Mouse (Mus musculus): Measurements from ENCODE around the gene Olfr1369-ps1.
A peak's percentile ranks its signal among the peaks of the same experiment; 100 is the strongest.
"Not testable (repeated sequence)": the region's sequence is repeated elsewhere in the genome, so short reads cannot be mapped to it uniquely, and the experiment has no call there.

Olfr1369-ps1 gene

DNA sequence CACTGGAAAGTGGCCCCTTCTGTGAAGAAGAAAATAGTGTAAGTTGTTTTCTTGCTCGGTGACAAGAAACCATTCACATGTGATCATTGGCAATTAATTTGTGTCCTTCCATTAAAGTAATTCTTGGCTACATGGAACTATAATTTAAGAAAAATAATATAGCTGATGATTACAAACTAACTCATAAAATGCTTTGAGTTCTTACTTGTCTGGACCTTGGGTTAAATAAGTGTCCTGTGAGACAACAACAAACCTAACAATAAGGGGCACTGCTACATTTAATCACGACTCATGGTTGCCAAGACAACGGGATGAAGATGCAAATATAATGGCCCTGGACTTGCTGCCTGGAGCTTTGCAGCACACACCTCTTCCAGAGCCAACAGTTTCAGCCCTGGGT, at the start of gene Olfr1369-ps1:
TSS of gene Olfr1369-ps1 (plus strand) at position 301 of the 400 bp plus-strand sequence.
- not testable (repeated sequence) for DNase-seq

DNA sequence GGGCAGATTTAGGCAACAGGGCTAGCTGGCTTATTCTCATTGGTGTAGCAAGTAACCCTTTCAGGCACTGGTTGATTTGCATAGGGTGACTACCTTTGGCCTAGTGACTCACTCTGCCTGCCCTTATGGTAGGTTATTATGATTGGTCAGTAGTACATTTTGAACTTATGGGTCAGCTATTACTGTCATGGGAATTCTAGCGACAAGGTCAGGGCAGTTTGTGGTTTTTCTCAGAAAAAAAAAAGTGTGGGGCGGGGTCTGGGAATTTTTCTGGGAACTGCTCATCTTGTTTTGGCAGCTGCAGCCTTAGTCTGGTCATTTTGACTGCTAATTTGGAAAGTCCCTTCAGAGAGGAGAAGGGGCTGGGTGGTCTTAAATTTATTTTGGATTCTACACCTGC, 45.3 kb upstream of the Olfr1369-ps1 start:
- no peak for DNase-seq

DNA sequence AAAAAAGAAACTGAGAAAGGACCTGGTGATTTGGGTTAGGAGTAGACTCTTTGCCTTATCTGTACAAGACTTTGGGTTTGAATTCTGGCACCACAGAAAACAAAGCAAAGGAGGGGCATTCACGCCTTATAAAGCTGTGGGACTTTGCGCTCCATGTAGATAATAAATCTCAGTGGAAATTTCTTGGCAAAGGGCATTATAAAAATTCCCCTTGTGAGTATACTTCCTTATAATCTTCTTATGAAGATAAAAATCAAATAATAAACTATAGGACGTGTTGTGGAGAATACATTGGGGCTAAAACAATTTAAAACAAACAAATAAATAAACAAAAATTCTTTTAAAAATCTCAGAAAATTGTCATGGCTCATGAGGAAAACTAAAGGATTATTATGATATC, 36.4 kb upstream of the Olfr1369-ps1 start, which contains the start of gene Olfr1370:
TSS of gene Olfr1370 (minus strand) at position 101 of the 400 bp plus-strand sequence.
- no peak for DNase-seq

DNA sequence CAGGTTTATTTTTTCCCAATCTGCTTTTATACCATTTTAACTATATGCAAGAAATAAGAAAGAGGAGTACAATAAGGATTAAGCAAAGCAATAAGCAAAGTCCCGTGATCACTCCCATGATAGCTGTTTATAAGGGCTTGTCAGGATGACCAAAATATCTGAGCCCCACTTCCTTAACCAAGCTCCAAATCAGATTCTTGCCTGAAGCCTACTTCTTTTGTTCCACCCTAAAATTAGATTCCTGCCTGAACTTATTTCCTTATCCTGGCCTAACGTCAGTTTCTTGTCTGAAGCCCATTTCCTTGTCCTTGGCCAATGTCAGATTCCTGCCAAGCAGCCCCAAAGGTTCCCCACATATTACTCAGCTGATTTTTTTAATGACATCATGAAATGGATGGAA, 28.6 kb upstream of the Olfr1369-ps1 start:
- DNase-seq, result no peak

DNA sequence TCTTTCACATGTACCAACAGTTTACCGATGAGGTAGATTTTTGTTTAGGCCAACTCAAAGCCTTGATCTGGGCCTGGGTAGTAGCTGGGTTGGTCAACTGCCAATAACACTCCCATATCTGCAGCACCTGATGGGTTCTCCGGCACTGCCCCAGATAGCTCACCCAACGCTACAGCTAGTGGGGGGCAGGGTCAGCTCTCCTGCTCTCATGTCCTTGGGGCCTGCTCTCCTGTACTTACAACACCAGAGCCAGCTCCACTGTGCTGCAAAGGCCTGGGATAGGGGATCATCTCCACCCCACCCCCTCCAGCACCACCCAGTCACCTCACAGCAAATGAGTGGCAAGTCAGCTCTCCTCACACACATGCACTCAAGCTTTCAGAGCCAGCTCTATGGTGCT, 1.5 kb upstream of the Olfr1369-ps1 start:
- DNase-seq, result no peak

DNA sequence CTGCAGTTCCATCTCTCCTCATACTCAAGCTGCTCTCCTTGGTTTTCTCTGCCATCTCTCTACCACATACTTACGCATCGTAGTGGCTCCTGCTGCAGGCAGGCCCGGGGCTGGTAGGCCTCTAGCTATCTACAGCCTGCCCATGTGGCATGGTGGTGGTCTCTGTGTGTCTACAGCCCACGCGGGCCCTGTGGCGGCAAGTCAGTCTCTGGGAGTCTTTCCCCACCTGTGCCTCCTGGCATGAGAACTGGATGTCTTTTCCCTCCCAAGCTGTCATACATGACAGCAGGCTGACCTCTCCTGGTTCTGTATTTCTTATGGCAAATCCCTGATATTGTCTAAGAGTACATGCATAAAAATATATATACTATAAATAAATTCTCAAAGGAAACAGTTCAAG, 842 bp upstream of the Olfr1369-ps1 start:
- DNase-seq, result no peak

DNA sequence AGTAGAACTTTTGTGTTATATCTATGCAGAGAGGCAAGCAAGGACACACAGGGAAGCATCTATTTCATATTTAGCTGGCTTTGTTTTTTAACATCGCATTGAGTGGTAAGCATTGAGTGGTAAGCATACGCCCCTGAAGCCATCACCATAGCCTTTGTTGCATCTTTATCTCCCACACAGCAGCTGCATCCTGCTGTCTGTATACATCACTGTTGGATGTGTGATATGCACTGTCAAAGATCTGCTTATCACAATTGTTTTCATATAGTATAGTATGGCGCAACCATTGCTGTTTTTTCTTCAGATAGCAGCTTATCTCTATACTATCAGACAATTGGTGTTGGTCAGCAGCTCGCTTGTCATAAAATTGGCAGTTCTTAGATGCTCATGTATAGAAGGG, 2.8 kb downstream of the Olfr1369-ps1 start:
- DNase-seq, result no peak

DNA sequence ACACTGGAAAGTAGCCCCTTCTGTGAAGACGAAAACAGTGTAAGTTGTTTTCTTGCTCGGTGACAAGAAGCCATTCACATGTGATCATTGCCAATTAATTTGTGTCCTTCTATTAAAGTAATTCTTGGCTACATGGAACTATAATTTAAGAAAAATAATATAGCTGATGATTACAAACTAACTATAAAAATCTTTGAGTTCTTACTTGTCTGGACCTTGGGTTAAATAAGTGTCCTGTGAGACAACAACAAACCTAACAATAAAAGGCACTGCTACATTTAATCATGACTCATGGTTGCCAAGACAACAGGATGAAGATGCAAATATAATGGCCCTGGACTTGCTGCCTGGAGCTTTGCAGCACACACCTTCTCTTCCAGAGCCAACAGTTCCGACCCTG, 18.1 kb downstream of the Olfr1369-ps1 start, which contains the start of gene Olfr263:
TSS of gene Olfr263 (plus strand) at position 301 of the 400 bp plus-strand sequence.
- DNase-seq, result not testable (repeated sequence)

DNA sequence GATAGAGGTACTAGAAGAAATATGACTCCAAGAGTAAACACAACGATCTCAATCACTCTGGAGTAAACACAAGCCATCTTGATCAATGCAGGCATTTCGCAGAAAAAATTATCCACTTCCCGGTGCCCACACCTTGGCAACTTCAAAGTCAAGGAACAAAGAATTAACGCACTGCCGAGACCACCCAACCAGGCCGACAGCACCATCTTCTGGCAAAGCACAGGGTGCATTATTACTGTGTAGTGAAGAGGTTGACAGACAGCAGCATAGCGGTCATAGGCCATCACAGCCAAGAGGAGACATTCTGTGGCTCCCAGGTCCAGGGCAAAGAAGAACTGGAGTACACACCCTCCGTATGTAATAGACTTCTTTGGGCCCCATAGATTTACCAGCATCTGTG, 31.1 kb downstream of the Olfr1369-ps1 start:
- no peak for DNase-seq

DNA sequence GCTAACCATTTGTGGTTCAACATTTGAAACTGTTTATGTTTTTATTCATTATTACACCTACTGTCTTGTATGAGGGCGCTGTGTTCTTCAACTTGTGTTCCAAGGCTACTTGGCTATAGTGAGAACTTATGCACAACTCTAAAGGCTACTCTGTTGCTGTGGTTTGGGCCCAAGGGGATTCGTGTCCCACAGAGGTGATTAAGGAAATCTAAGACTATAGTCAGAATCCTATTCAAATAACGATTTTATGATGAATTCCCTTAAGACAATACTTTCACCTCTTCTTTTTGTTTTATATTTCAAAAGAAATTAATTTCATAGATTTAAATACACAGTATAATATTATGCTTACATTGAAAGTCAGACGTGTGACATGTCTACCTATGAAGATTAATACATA, 34.5 kb downstream of the Olfr1369-ps1 start, which contains the start of gene Olfr1368:
TSS of gene Olfr1368 (minus strand) at position 101 of the 400 bp plus-strand sequence.
- no peak for DNase-seq

DNA sequence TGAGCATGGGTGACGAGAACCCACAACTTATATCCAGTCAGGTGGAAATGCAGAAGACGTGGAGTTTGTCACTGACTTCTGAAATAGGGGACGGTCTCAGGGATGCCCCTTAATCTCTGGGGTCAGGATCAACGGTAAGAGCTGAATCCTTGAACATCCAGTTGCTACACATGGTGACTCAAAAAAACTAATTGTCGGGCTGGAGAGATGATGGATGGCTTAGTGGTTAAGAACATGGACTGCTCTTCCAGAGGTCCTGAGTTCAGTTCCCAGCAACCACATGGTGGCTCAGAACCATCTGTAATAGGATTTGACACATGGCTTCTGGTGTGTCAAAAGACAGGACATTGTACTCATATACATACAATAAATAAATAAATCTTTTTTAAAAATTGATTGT, 44.6 kb downstream of the Olfr1369-ps1 start:
- no peak for DNase-seq

DNA sequence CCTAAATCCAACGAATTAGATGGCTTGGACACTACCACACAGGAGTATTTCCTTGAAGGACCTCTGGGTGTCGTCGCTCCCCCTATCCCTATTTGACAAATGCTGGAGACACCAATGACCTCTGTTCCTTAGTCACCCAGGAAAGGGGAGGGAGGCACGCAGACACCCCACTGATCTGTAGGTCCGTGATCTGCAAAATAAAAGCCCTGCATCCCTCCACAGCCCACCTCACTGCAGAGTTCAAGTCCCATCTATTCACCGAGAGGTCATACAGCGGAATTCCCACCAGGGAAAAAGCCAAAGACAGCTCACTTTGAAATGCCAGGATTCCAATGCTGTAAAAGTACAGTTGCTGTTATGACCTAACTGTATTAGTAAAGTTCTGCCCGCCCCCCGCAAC, 46.8 kb downstream of the Olfr1369-ps1 start:
- no peak for DNase-seq

DNA sequence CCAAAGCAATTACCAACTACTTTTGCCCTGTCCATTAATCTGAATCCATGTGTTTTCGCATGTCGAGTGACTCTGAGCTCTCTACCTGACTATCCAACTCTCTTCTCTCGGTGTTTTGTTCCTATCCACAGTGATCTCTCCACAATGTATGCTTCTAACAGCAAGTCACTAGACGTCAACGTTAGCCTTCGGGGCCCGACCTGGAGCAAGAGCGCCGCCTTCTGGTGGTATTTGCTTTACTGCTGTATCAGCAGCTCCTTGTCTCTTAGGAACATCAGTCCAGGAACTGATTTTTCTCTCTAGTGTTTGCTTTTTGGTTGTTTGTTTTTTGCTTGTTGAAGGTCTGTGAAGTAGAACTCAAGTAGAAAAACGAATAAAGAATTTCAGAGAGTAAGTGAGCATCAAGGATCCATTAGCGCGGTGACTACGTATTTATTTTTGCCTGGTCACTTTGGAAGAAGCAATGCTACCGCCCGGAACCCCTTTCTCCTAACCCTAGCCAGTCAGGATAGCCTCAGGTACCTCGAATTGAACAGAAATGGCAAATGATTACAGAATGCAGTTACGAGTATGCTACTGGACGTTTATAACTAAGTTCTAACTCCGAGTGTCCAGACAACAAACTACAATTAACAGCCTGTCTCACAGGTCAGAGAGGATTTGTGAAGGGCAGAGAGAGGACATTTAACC, 47.6 kb downstream of the Olfr1369-ps1 start:
- peak; percentile 89 to 91 for DNase-seq

DNA sequence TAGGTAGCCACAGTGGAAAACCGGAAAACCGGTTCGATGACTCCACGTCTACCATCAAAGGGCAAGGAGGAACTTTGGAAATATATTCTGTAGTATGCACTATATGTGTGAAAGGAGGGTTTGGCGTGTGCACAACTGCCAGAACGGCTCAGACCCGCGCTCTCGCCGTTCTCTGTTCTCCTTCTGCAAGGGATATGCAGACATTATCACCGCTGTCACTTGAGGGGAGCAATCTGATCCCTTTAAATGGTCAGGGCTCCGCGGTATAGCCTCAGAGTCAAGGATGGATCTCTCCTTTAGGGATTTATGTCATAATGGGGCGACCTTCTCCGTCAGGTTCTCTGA, 48.2 kb downstream of the Olfr1369-ps1 start:
- peak in 1 of 2 experiments; percentile 39 for DNase-seq

DNA sequence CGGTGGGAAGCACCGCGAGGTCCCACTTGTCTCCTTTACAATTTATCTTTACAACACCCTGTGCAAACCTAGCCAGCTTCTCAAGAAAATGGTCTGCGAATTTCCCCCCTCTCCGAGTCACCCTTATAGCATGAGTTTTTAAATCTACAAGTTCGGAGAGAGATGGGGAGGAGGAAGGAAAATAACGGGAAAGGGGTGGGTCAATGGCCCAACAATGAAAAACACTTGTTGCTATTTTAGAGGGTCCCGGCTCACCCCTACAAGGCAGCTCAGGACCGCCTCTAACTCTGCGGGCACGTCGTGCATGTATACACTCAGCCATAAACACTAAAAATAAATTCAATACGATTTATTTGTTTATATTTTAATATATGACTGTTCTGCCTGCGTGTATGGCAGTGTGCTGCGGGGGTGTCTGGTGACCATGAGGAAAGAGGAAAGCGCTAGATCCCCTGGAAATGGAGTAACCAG, 48.8 kb downstream of the Olfr1369-ps1 start:
- DNase-seq, result peak in 1 of 2 experiments; percentile 24

DNA sequence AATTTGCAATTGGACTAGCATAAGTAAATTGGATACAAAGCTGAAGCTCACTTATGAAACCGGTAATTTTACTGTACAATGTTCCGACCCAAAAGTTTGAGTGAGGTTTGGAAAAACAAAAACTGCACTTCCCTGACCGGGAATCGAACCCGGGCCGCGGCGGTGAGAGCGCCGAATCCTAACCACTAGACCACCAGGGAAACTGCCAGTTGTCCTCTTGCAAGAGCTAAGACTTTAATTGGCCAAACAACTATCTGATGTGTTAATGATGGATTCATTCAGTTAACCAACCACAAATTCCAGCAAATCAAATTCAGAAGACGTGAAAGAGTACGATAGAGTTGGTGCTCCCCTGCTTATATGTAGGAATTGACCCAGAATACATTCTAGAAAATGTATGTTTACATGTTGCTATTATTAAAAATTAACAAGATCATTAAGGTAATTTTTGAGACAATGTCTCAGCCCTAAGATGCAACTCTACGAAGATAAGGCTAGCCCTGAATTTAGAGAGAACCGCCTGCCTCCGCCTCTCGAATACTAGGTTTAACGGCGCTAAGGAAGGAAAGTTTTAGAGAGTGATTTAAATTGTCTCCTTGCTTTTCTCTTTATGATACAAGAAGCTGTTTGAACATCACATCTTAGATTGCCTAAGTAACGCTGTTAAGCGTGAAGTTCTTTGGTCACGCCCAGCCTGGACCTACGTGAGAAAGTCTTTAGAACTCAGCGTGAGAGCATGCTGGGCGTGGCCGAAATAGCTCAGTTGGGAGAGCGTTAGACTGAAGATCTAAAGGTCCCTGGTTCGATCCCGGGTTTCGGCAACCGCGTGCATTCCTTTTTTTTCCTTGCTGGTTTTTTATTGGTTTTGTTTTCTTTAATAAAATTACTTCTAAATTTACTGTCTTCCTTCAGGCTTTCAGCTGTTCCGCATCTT, 49.6 kb downstream of the Olfr1369-ps1 start:
- peak; percentile 82 to 92 for DNase-seq

DNA sequence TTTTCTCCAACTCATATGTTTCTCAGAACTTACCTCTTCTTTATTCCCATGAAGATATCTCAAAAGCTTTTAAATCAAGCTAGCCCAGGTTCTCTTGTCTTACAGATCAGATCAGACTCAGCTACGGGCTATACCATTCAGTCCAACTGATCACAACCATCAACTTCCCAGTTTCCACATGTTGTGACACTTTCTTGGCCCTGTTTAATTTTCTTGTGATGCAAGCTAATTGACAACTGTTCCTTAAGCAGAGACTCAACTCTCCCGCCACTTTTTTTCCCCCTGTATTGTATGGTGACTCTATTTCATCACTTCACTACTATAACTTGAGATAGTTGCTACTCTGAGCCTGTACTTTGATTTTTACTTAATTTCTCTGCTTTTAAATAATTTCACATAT, 50.3 kb downstream of the Olfr1369-ps1 start:
- DNase-seq, result no peak

DNA sequence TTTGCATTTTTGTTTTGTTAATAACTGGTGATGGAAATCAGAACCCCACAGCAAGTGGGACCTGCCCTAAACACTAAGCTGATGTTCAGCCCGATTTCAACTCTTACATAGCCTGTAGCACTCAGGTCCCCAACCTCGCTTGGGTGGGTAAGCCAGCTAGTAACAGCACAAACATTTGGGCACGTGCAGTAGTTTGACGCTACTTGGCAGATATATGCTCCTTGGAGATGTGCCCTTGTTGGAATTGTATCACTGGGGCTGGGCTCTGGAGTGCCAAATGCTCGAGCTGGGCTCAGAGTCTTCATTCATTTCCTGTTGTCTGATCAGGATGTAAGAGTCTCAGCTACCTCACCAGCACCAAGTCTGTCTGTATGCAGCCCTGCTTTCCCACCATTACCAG, 51.3 kb downstream of the Olfr1369-ps1 start:
- no peak for DNase-seq

DNA sequence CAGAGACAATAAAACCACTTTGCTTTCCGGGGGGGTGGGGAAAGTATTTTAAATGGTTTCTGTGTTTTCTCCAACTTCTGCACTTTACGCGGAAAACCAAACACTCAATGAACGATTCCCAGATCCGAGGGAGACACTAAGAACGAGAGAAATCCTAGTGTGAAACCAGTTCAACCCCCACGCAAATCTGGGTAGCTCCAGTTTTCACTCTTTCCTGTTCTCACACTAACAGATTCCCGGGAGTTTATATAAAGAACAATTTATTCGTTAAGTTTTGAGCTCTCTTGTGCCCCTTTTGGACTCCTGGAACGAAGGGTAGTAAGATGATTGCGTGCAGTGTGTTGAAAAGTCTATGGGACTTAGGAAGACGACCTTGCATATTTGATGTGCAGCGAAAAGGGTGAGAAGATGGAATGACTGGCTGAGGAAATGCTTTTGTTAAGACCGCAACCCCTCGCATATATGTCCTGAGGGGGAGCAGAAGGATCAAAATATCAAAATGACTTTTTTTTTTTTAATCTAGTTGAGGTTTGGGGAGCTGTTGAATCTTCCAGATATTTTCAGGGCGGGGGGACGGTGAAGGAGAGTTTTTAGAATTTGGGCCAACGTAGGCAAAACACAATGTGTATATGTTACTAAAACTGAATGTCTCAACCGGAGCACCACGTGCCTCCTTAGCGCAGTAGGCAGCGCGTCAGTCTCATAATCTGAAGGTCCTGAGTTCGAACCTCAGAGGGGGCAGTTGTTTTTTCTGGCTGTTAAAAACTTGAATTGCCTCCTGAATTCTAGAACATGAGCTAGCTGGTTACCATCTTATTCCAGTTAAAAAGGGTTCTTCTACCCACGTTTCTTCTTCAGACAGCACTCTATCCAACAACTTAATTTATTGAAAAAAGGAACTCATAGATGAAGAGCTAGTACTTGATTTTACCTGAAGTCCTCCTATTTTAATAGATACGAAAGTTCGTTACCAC, 55.9 kb downstream of the Olfr1369-ps1 start:
- peak; percentile 69 to 82 for DNase-seq

DNA sequence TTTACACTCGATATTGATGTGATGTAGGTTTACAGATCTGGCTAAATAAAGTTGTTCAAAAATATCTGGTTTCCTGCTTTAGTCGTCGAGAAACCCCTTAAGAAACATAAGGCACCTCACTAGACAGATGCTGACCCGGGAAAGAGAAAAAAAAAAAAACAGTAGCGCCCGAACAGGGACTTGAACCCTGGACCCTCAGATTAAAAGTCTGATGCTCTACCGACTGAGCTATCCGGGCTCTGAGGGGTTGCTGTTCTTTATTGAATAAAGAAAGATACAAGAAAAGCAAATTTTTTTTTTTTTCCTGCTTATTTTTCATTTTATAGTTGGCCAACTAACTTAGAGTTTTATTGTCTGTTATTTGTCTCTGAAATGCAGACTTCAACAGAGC, 56.6 kb downstream of the Olfr1369-ps1 start:
- peak in 1 of 2 experiments; percentile 25 for DNase-seq

DNA sequence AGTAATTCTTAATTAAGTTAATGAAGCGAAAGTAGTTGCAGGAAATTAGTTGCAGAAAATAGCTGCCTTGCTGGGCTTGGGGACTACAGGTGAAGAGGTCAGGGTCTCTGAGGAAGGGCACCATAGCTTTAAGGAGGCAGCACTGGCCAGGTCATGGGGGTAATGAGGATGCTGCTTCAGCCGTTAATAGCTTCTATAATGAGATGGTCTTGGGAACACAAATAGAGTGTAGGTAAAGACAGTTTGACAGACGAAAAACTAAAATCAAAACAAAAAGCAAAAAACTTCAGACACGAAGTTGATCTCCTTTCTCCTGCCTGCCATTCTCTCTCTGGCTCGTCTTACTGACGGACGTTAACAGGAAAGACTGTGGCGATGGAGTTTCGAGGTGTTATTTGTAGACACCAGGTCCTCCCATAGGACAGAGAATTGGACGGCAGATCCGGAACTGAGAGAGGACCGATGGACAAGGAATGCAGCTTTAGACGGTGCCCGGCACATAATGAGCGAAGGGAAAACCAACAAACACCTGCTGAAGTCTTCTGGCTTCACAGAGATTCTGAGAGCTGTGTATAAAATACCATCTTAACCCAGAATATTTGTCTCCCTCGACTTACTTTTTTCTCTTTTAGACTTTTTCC, 57.2 kb downstream of the Olfr1369-ps1 start:
- DNase-seq, result peak; percentile 38 to 48
